Mouse (Mus musculus) ovary, adult 18-20 months (tissue): Measurements from ENCODE around the gene Ndufaf8.

Experiments used
- DNase-seq: peaks from one replicate; pipeline ENCODE4 v3.0.0; 2022; ENCODE audit warnings: low spot score, mixed read lengths

The Ndufaf8 gene

GRCm38 (mm10) chr11:120136195-120136594, 37.5 kb downstream of the Ndufaf8 start:
- DNase-seq, result no peak

GRCm38 (mm10) chr11:120136796-120137624, 38.3 kb downstream of the Ndufaf8 start:
- no peak for DNase-seq

GRCm38 (mm10) chr11:120137625-120138004, 38.9 kb downstream of the Ndufaf8 start:
- no peak for DNase-seq

- no peak for DNase-seq
These were observed 40.6 kb downstream of the Ndufaf8 start for GRCm38 (mm10) chr11:120139309-120139731.

- no peak for DNase-seq
These were observed 41.5 kb downstream of the Ndufaf8 start for GRCm38 (mm10) chr11:120140255-120140654.

GRCm38 (mm10) chr11:120142601-120143051, 43.9 kb downstream of the Ndufaf8 start:
- DNase-seq, result no peak

- DNase-seq, result no peak
These were observed 45.2 kb downstream of the Ndufaf8 start for GRCm38 (mm10) chr11:120143708-120144497.

- no peak for DNase-seq
These were observed 49.6 kb downstream of the Ndufaf8 start for GRCm38 (mm10) chr11:120148201-120148855.

- no peak for DNase-seq
These were observed 50.9 kb downstream of the Ndufaf8 start for GRCm38 (mm10) chr11:120149510-120150200.
